24 mouse cellular contexts compared by ENCODE assay signal in genomic region chr2:46149848-46150247, GRCm38 (mm10).
"Had no signal": no experiment of that assay in that cellular context is flagged by ENCODE, and none has a peak within 500 bp of the region (broad histone marks: within the 10 kb centered on the region; RNA-seq: fewer than 3 reads in every experiment).

No protein-coding gene starts in this region.

- H3K9ac ChIP-seq: limb, embryonic 12.5 days; limb, embryonic 15.5 days; liver, embryonic 13.5 days; neural tube, embryonic 12.5 days; neural tube, embryonic 15.5 days; stomach, embryonic 15.5 days had no signal

- ATAC-seq: intestine, postnatal 0 days had no signal

- H3K27ac ChIP-seq: kidney, postnatal 0 days; layer of hippocampus, adult 2 months; limb, embryonic 12.5 days; limb, embryonic 15.5 days; liver, embryonic 13.5 days; midbrain, embryonic 10.5 days; neural tube, embryonic 12.5 days; neural tube, embryonic 15.5 days; stomach, embryonic 15.5 days had no signal

- DNase-seq: kidney, adult 2 months; kidney, postnatal 25 days; left cerebral cortex, postnatal 4 days; liver, embryonic 13.5 days; lung, adult 2 months; lung, postnatal 14 days; lung, postnatal 4 days; midbrain, embryonic 14.5 days; retina, postnatal 1 day; right cerebral cortex, postnatal 25 days; spleen, adult 18-20 months; thymus, adult 2 months; thymus, postnatal 14 days; thymus, postnatal 4 days had no signal

- H3K36me3 ChIP-seq: limb, embryonic 12.5 days; limb, embryonic 15.5 days; liver, embryonic 13.5 days; midbrain, embryonic 10.5 days; neural tube, embryonic 12.5 days; neural tube, embryonic 15.5 days; stomach, embryonic 15.5 days had no signal

- H3K27me3 ChIP-seq: limb, embryonic 12.5 days; limb, embryonic 15.5 days; liver, embryonic 13.5 days; megakaryocyte, embryonic 14.5 days; neural tube, embryonic 12.5 days; neural tube, embryonic 15.5 days; stomach, embryonic 15.5 days had no signal

- H3K4me1 ChIP-seq: limb, embryonic 12.5 days; limb, embryonic 15.5 days; liver, embryonic 13.5 days; megakaryocyte, embryonic 14.5 days; midbrain, embryonic 10.5 days; neural tube, embryonic 12.5 days; neural tube, embryonic 15.5 days; stomach, embryonic 15.5 days had no signal

- H3K4me3 ChIP-seq: layer of hippocampus, adult 2 months; limb, embryonic 12.5 days; limb, embryonic 15.5 days; liver, embryonic 13.5 days; megakaryocyte, embryonic 14.5 days; midbrain, embryonic 10.5 days; neural tube, embryonic 12.5 days; neural tube, embryonic 15.5 days; stomach, embryonic 15.5 days had no signal

- H3K4me2 ChIP-seq: limb, embryonic 12.5 days; limb, embryonic 15.5 days; liver, embryonic 13.5 days; neural tube, embryonic 12.5 days; neural tube, embryonic 15.5 days; stomach, embryonic 15.5 days had no signal

- H3K9me3 ChIP-seq: limb, embryonic 12.5 days; limb, embryonic 15.5 days; liver, embryonic 13.5 days; megakaryocyte, embryonic 14.5 days; midbrain, embryonic 10.5 days; neural tube, embryonic 12.5 days; neural tube, embryonic 15.5 days; stomach, embryonic 15.5 days had no signal
